In genomic region chr9:120733681-120734465, GRCm38 (mm10) we compare ENCODE assay signal across 8 mouse cellular contexts.
DNase-seq lines count a peak whose midpoint lies in the region; ATAC-seq and TF ChIP-seq lines count a peak whose summit lies in the region.

No protein-coding gene starts in this region.

- no peak overlapping the region for H3K4me2 ChIP-seq in forebrain, embryonic 14.5 days (ENCODE audit: low read length)

- peak; percentile 23; the same call in 1 of the 2 replicates for TF ChIP-seq CTCF in kidney, adult 2 months (conservative IDR thresholded peaks at IDR 0.05; ENCODE audit: insufficient read depth, insufficient read length, low read depth, low read length)
- no peak for TF ChIP-seq CTCF in thymus, adult 2 months (IDR thresholded peaks at IDR 0.05; ENCODE audit: borderline replicate concordance, control insufficient read depth, extremely low read depth, insufficient read depth, low read length, poor library complexity)

- 47% methylated on average over 11 of the region's 11 CpGs for WGBS in forebrain, embryonic 14.5 days
- WGBS in kidney, adult 2 months, result 63% methylated on average over 11 of the region's 11 CpGs
- 70% methylated on average over 11 of the region's 11 CpGs for WGBS in thymus, adult 2 months

- ATAC-seq in forebrain, embryonic 14.5 days, result peak; percentile 59; the same call in 1 of the 2 replicates

- no peak for TF ChIP-seq POLR2A in kidney, adult 2 months (IDR thresholded peaks at IDR 0.05; ENCODE audit: low read depth, low read length)
- TF ChIP-seq POLR2A in thymus, adult 2 months (IDR thresholded peaks at IDR 0.05; ENCODE audit: control insufficient read depth, extremely low read depth, insufficient read depth, low read length, poor library complexity), result no peak

- H3K27ac ChIP-seq in forebrain, embryonic 14.5 days (ENCODE audit: low read depth, low read length), result no peak overlapping the region
- H3K27ac ChIP-seq in kidney, adult 2 months (ENCODE audit: insufficient read depth, low read depth, low read length), result peak overlapping the region; percentile 24; the same call in 1 of the 2 replicates
- H3K27ac ChIP-seq in thymus, adult 2 months (ENCODE audit: control insufficient read depth, insufficient read depth, low read length), result no peak overlapping the region

- peaks cover 22% of the 10 kb centered on the region for H3K4me1 ChIP-seq in forebrain, embryonic 14.5 days (ENCODE audit: control insufficient read depth, insufficient read depth, low read length)
- no peaks in the 10 kb centered on the region for H3K4me1 ChIP-seq in kidney, adult 2 months (ENCODE audit: control insufficient read depth, insufficient read depth, low read length)
- no peaks in the 10 kb centered on the region for H3K4me1 ChIP-seq in thymus, adult 2 months (replicated peaks; ENCODE audit: control insufficient read depth, insufficient read depth, low read length)

- peak; percentile 70 to 78 for DNase-seq in adrenal gland, adult (ENCODE audit: inconsistent age in 2 of 2, low spot score in 1 of 2)
- no peak for DNase-seq in adrenal gland, postnatal 4 days (ENCODE audit: low spot score in 2 of 2)
- peak; percentile 13 for DNase-seq in Muller cell, postnatal 12 days (ENCODE audit: inconsistent ontology term)
- peak; percentile 53 for DNase-seq in forebrain, embryonic 14.5 days (ENCODE audit: low spot score)
- peak; percentile 58 for DNase-seq in kidney, adult 2 months
- DNase-seq in lung, postnatal 36 days, result peak; percentile 72
- DNase-seq in thymus, postnatal 25 days, result no peak
- DNase-seq in thymus, adult 2 months, result no peak

- H3K4me3 ChIP-seq in forebrain, embryonic 14.5 days (ENCODE audit: low read depth, low read length), result no peak overlapping the region
- H3K4me3 ChIP-seq in kidney, adult 2 months (ENCODE audit: insufficient read depth, low read depth, low read length), result no peak overlapping the region
- no peak overlapping the region for H3K4me3 ChIP-seq in thymus, adult 2 months (ENCODE audit: control insufficient read depth, insufficient read depth, low read length)

- no peaks in the 10 kb centered on the region for H3K36me3 ChIP-seq in forebrain, embryonic 14.5 days (ENCODE audit: control insufficient read depth, insufficient read depth, low read length)
- H3K36me3 ChIP-seq in kidney, adult 2 months (ENCODE audit: control insufficient read depth, insufficient read depth, low read length), result no peaks in the 10 kb centered on the region
- H3K36me3 ChIP-seq in thymus, adult 2 months (ENCODE audit: control insufficient read depth, insufficient read depth, low read length), result no peaks in the 10 kb centered on the region

- H3K9me3 ChIP-seq in forebrain, embryonic 14.5 days (replicated peaks; ENCODE audit: control insufficient read depth, low read length), result no peaks in the 10 kb centered on the region

- H3K27me3 ChIP-seq in forebrain, embryonic 14.5 days (replicated peaks; ENCODE audit: control insufficient read depth, insufficient read depth, low read length), result no peaks in the 10 kb centered on the region
- H3K27me3 ChIP-seq in kidney, adult 2 months (replicated peaks; ENCODE audit: control insufficient read depth, insufficient read depth, low read length), result no peaks in the 10 kb centered on the region
- H3K27me3 ChIP-seq in thymus, adult 2 months (ENCODE audit: control insufficient read depth, insufficient read depth, low read length), result no peaks in the 10 kb centered on the region

- no peak overlapping the region for H3K9ac ChIP-seq in forebrain, embryonic 14.5 days (ENCODE audit: low read length)

Comparison
In these comparisons a context has a peak if more than half of its experiments do, and no peak if none do; other contexts are left out.
1. DNase-seq: peak in adrenal gland, adult (2 of 2), Muller cell, postnatal 12 days (single experiment), forebrain, embryonic 14.5 days (single experiment), kidney, adult 2 months (single experiment) and lung, postnatal 36 days (single experiment); none in adrenal gland, postnatal 4 days (0 of 2), thymus, postnatal 25 days (single experiment) and thymus, adult 2 months (single experiment).